Mouse (Mus musculus) heart, adult 2 months (tissue): ENCODE measurements around the gene Ano10.

ENCODE experiments used
- CTCF ChIP-seq: fragments of 200-600 bp; IDR thresholded peaks from 2 replicates; pipeline ENCODE4 v1.8.1; 2022; ENCODE audit warnings: antibody characterized with exemption, mild to moderate bottlenecking, moderate library complexity
- EP300 ChIP-seq: fragments of 200-500 bp; IDR thresholded peaks from 2 replicates; pipeline ENCODE4 v1.6.1; 2011; ENCODE audit warnings: low read depth, low read length, control low read depth; ENCODE audit not compliant: insufficient read depth
- POLR2A ChIP-seq: fragments of 200-500 bp; IDR thresholded peaks from 2 replicates; pipeline ENCODE4 v1.6.1; 2011; ENCODE audit warnings: mild to moderate bottlenecking, low read depth, low read length, control low read depth; ENCODE audit not compliant: insufficient read depth

DNA sequence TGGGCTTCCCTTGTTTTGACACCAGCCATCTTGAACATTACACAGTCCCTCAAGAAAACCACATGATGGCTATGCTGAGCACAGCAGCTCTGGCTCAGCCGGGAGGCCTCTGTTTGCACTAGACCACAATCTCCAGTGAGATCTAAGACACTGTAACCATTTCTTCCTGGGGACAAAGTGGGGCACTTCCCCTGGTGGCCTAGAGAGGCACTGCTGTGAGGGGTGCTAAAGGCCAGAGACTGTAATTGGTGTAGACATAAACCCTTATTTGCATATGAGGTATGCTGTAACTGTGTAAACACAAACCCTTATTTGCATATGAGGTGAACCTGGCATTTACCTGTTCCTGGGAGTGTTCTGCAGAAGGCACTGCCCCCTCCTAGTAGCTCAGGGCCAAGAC, 105.5 kb downstream of the Ano10 start:
- TF ChIP-seq CTCF (peak; percentile 60), POLR2A (no peak), EP300 (no peak)
